Mouse (Mus musculus) midbrain, embryonic 11.5 days (tissue): ENCODE measurements at regions not wholly inside any gene's neighbourhood (a gene's known extent, or its start where the extent isn't known, plus 50 kb on each side); places are given as distances from the start of the nearest gene placed in this dataset.

Source experiments
- ATAC-seq: fragments of 200-750 bp; cut with Nextera tagmentation; 2 replicates; pipeline ENCODE4 v1.8.0; 2017; ENCODE audit warnings: moderate TSS enrichment, moderate library complexity; ENCODE audit not compliant: low FRiP score
- DNase-seq: peaks from one replicate; pipeline ENCODE4 v3.0.0; 2015; ENCODE audit warnings: low spot score; ENCODE audit errors: missing footprints
- H3K27ac ChIP-seq: fragments of 300-500 bp; sonication (generic); 2 replicates; pipeline ENCODE4 v1.5.1; 2014; ENCODE audit warnings: low read depth, low read length
- H3K27me3 ChIP-seq: fragments of 300-500 bp; sonication (generic); 2 replicates; pipeline ENCODE4 v1.6.1; 2014; ENCODE audit warnings: mild to moderate bottlenecking, low read length, moderate library complexity, mixed read lengths; ENCODE audit not compliant: control insufficient read depth, insufficient read depth
- H3K36me3 ChIP-seq: fragments of 300-500 bp; sonication (generic); 2 replicates; pipeline ENCODE4 v1.6.1; 2014; ENCODE audit warnings: mild to moderate bottlenecking, low read length, moderate library complexity, mixed read lengths; ENCODE audit not compliant: control insufficient read depth, insufficient read depth
- H3K4me1 ChIP-seq: fragments of 300-500 bp; sonication (generic); 2 replicates; pipeline ENCODE4 v1.6.1; 2014; ENCODE audit warnings: low read length; ENCODE audit not compliant: control insufficient read depth, insufficient read depth
- H3K4me2 ChIP-seq: fragments of 300-500 bp; sonication (generic); 2 replicates; pipeline ENCODE4 v1.6.1; 2014; ENCODE audit warnings: mild to moderate bottlenecking, moderate library complexity
- H3K4me3 ChIP-seq: fragments of 300-500 bp; sonication (generic); 2 replicates; pipeline ENCODE4 v1.5.1; 2014; ENCODE audit warnings: low read depth, low read length
- H3K9ac ChIP-seq: fragments of 300-500 bp; sonication (generic); 2 replicates; pipeline ENCODE4 v1.6.1; 2014; ENCODE audit warnings: low read length
- H3K9me3 ChIP-seq: fragments of 300-500 bp; sonication (generic); 2 replicates; pipeline ENCODE4 v1.6.1; 2016; ENCODE audit warnings: low read length; ENCODE audit not compliant: control insufficient read depth
- WGBS: fragments of 180-500 bp; shearing (Covaris S2); extraction: QIAGEN DNeasy Blood & Tissue Kit; methylation state at CpG from one replicate; pipeline ENCODE4 v1.1.7; 2014; 5-methylcytosine and 5-hydroxymethylcytosine counted together

DNA sequence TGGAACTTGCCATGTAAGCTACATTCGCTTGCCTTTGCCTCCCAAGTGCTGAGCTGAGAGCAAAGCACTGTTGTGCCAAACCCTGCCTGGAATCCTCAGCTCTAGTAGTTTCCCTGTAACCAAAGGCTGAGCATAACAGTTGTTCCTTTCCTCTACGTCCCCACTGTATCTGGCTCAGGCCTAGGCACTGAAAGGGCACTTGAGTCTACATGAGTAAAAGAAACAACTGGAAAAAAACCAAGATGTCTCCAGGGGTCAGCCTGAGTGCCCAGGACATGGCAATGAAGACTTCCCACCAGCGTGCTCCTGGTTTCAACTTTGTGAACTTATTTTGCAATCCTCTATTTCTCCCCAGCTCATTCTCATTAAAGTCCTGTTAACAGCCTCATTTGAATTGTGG is 150.5 kb upstream of the Bcl6 start:
- DNase-seq (no peak), ATAC-seq (no peak)
- no peaks in the 10 kb centered on the region for H3K9me3 ChIP-seq
- H3K4me1 ChIP-seq: no peaks in the 10 kb centered on the region
- 86% methylated on average over 3 of the region's 3 CpGs for WGBS
- H3K9ac ChIP-seq: no peak overlapping the region
- H3K27me3 ChIP-seq: no peaks in the 10 kb centered on the region
- no peak overlapping the region for H3K27ac ChIP-seq
- H3K4me2 ChIP-seq: no peak overlapping the region
- no peak overlapping the region for H3K4me3 ChIP-seq
- no peaks in the 10 kb centered on the region for H3K36me3 ChIP-seq

DNA sequence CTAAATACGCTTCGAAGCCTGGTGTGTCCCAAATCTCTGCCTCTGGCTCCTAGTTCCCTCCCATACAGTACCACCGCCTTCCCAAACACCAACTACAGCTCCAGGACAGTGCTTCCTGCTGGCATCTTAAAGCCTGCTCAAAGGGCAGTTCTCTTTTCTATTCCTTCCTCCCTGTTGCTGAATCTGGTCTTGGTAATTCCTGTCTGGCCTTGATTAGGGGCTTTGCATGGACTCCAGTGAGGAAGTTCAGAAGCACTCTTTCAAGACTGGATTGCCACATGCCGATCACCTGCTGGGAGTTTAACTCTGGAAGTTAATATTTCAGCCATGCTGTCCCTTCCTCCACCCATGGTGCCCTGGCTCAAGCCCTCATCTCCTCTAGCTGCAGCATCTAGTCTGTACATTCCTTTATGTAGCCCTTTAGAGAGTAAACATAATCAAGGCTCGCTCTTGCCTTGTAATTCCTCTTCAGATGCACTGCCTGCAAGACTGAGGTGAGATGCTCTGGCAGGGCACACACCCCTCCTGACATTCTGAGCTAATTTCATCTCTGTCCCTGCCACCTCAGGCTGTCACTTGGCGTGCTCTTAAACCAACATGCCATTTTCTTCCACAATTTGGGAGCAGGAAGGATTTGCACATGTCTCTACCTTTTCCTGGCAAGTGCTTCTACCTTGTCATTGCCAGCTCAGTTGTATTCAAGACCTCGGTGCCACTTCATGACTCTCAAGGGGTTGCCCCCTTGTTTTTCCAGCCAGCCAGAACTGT is 148.8 kb upstream of the Bcl6 start:
- H3K9ac ChIP-seq: no peak overlapping the region
- ATAC-seq (no peak), DNase-seq (no peak)
- no peak overlapping the region for H3K4me2 ChIP-seq
- peaks cover 4% of the 10 kb centered on the region; the same call in 1 of the 2 replicates for H3K4me1 ChIP-seq
- WGBS: 72% methylated on average over 7 of the region's 7 CpGs
- no peaks in the 10 kb centered on the region for H3K9me3 ChIP-seq
- H3K36me3 ChIP-seq: no peaks in the 10 kb centered on the region
- no peaks in the 10 kb centered on the region for H3K27me3 ChIP-seq
- H3K27ac ChIP-seq: no peak overlapping the region
- no peak overlapping the region for H3K4me3 ChIP-seq

DNA sequence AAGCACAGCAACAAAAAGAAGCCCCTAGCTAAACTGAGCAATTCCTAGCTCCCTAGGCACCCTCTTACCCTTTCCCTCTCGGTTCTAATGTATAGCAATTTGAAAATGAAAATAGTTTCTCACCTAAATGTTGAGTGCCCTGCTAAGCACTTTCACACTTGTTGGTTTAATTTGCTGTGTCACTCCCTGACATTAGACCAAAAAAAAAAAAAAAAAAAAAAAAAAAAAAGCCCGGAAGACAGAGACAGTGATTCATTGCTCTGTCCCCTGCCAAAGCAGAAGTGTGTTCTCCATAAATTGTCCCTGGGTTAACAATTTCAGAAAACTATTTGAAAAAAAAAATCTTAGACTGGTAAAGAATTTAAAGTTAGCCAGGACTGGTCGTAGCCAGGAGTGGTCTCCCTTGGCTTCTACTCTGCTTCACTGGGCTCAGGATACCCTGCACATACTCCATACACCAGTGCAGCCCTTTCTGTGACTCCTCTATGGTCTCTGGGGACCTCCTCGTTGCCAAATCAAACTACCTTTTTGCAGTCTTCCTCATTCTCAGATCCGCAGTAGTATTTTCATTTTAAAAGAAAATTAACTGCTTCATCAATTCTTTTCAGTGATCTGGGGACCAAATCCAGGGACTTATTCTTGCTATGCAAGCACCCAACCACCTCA is 148.0 kb upstream of the Bcl6 start:
- peaks cover 4% of the 10 kb centered on the region; the same call in 1 of the 2 replicates for H3K4me1 ChIP-seq
- WGBS: 81% methylated on average over 5 of the region's 5 CpGs
- H3K27me3 ChIP-seq: no peaks in the 10 kb centered on the region

GRCm38 (mm10) chr16:24135841-24136240 is 147.2 kb upstream of the Bcl6 start:
- DNase-seq: no peak
- no peaks in the 10 kb centered on the region for H3K36me3 ChIP-seq
- H3K9ac ChIP-seq: no peak overlapping the region
- H3K9me3 ChIP-seq: no peaks in the 10 kb centered on the region
- no peak overlapping the region for H3K27ac ChIP-seq
- no peak overlapping the region for H3K4me3 ChIP-seq
- WGBS: 94% methylated on average over 5 of the region's 5 CpGs
- no peak overlapping the region for H3K4me2 ChIP-seq
- ATAC-seq: no peak
- no peaks in the 10 kb centered on the region for H3K27me3 ChIP-seq
- peaks cover 4% of the 10 kb centered on the region; the same call in 1 of the 2 replicates for H3K4me1 ChIP-seq

More for the DNA sequence above, 148.0 kb upstream of the Bcl6 start:
- ATAC-seq: no peak
- Histone ChIP-seq H3K4me2 (no peak overlapping the region), H3K4me3 (no peak overlapping the region), H3K9ac (no peak overlapping the region), H3K9me3 (no peaks in the 10 kb centered on the region), H3K36me3 (no peaks in the 10 kb centered on the region), H3K27ac (no peak overlapping the region)
- no peak for DNase-seq

DNA sequence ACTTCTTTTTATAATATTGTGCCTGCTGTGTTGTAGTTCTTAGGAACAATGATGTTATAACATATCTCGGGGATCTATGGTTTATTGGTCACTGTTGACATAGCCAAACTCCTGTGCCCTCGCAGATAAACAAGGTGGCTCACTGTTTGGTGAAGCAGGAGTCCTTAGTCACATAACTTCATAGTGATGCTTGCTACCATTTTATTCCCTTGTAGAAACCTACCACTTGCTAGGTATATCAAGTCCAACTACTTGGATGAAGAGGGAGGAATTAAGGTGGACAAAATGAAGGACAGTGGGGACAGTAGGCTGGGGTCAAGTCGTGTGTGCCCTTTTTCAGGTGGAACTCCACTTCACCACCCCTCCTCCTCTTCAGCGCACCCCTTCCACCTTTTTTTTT is 146.7 kb upstream of the Bcl6 start:
- ATAC-seq (no peak), DNase-seq (no peak)
- no peaks in the 10 kb centered on the region for H3K36me3 ChIP-seq
- H3K4me3 ChIP-seq: no peak overlapping the region
- WGBS: 92% methylated on average over 4 of the region's 4 CpGs
- H3K4me1 ChIP-seq: peaks cover 4% of the 10 kb centered on the region; the same call in 1 of the 2 replicates
- no peak overlapping the region for H3K4me2 ChIP-seq
- H3K9ac ChIP-seq: no peak overlapping the region
- H3K27me3 ChIP-seq: no peaks in the 10 kb centered on the region
- H3K9me3 ChIP-seq: no peaks in the 10 kb centered on the region
- H3K27ac ChIP-seq: no peak overlapping the region

DNA sequence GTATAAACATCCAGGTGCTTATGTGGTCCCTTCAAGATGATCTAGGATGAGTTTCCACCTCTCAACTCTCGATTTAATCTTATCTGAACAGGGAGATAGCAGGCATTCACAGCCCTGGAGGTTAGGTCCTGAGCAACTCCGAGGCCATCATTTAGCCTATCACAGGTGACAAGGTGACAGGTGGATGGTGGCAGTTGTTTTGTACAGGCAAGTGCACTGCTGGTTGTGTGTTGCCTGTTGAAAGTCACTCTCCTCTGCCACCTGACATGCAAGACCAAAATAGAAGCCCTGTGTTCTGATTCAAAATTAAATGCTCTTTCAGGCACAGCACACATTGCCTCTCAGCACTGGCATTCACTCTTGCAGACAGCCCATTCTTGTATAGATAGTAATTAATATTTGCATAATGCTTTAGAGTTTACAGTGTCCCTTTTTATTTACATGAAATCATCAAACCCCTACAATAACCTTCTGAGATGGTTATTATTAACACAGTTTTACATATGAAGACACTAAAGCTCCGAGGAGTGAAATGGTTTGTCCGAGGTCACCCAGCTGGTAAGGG is 145.9 kb upstream of the Bcl6 start:
- peaks cover 4% of the 10 kb centered on the region; the same call in 1 of the 2 replicates for H3K4me1 ChIP-seq
- ATAC-seq: no peak
- H3K27me3 ChIP-seq: no peaks in the 10 kb centered on the region
- H3K36me3 ChIP-seq: no peaks in the 10 kb centered on the region
- H3K9ac ChIP-seq: no peak overlapping the region
- no peak overlapping the region for H3K4me2 ChIP-seq
- WGBS: 86% methylated on average over 4 of the region's 4 CpGs
- H3K27ac ChIP-seq: no peak overlapping the region
- DNase-seq: no peak
- H3K9me3 ChIP-seq: no peaks in the 10 kb centered on the region
- no peak overlapping the region for H3K4me3 ChIP-seq

- Histone ChIP-seq H3K9ac (no peak overlapping the region), H3K27ac (no peak overlapping the region), H3K27me3 (no peaks in the 10 kb centered on the region), H3K9me3 (no peaks in the 10 kb centered on the region), H3K4me1 (peaks cover 4% of the 10 kb centered on the region; the same call in 1 of the 2 replicates), H3K4me3 (no peak overlapping the region), H3K36me3 (no peaks in the 10 kb centered on the region), H3K4me2 (no peak overlapping the region)
- DNase-seq (no peak), ATAC-seq (no peak)
Observed at GRCm38 (mm10) chr16:24130646-24131045, 142.0 kb upstream of the Bcl6 start.

DNA sequence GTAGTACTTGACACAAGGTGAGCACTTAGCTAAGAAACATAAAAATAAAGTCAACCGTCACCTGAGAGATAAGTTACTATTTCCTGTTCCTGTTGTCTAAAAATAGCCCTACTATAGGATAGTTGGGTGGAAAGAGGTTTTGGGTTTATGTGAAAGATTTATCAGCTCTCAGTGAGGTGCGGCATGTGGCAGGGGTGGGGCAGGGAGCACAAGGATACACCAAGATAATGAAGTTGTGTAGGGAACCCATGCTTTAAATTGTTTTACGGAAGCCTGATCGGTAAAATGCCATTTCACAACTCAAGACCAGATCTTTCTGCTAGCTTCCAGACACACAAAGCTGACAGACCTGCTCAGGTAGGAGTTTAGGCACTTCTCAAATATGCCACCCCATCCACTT is 141.0 kb upstream of the Bcl6 start:
- no peaks in the 10 kb centered on the region for H3K36me3 ChIP-seq
- peaks cover 4% of the 10 kb centered on the region; the same call in 1 of the 2 replicates for H3K4me1 ChIP-seq
- 94% methylated on average over 4 of the region's 4 CpGs for WGBS
- no peak overlapping the region for H3K9ac ChIP-seq
- no peaks in the 10 kb centered on the region for H3K9me3 ChIP-seq
- DNase-seq: no peak
- H3K27me3 ChIP-seq: no peaks in the 10 kb centered on the region
- no peak overlapping the region for H3K4me3 ChIP-seq
- no peak overlapping the region for H3K4me2 ChIP-seq
- ATAC-seq: no peak
- H3K27ac ChIP-seq: no peak overlapping the region

DNA sequence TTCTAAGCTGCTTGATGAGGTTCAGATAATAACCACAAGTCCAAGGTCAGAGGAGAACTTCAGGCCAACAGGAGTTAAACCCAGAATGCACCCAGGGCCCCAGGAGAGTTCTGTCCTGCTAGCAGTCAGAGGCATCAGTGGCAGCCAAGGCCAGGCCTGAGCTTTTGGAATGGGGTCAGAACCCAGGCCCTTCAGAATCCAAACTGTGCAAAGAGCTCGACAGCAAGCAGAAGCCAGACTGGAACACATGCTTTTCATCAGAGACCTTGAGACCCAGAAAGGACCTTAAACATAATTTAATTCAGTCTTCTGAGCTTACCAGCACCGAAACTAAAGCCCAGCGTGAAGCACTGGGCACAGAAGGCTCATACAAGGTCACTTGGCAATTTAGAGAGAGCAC is 139.9 kb upstream of the Bcl6 start:
- Histone ChIP-seq H3K27me3 (no peaks in the 10 kb centered on the region), H3K4me3 (no peak overlapping the region), H3K4me1 (no peaks in the 10 kb centered on the region), H3K9me3 (no peaks in the 10 kb centered on the region), H3K4me2 (no peak overlapping the region), H3K9ac (no peak overlapping the region), H3K36me3 (no peaks in the 10 kb centered on the region), H3K27ac (no peak overlapping the region)
- 31% methylated on average over 3 of the region's 3 CpGs for WGBS
- DNase-seq: no peak
- no peak for ATAC-seq
